Mouse (Mus musculus) heart, postnatal 10 days (tissue): ENCODE results near the gene Lrrc18. TPM values are rescaled to one million over a fixed set of nuclear protein-coding genes. Genes with fewer than 3 reads are reported as not detected.
A peak's percentile ranks its signal among the peaks of the same experiment; 100 is the strongest.

Experiments
- DNase-seq, 2 experiments: peaks; one replicate each; pipeline ENCODE4 v3.0.0; 2021
- intact Hi-C: fragments of 180-260 bp; cut with DNase I; formaldehyde crosslinking; loops from one replicate; pipeline ENCODE4 v1.15.1; 2025
- total RNA-seq, 2 experiments: library from RNA; stranded (reverse); gene quantifications; 2 replicates each; pipeline ENCODE4 v1.2.3; 2021

Lrrc18 gene
- total RNA-seq, 2 experiments from 2014 or later, result 0.35 to 0.45 TPM

- intact Hi-C loops, result no loop called here
- peak in 1 of 2 experiments; percentile 11 for DNase-seq
These were observed 45.6 kb downstream of the Lrrc18 start for GRCm38 (mm10) chr14:33036811-33037210.

GRCm38 (mm10) chr14:33045217-33045616 is 54.0 kb downstream of the Lrrc18 start:
- intact Hi-C loops, result no loop called here
- no peak for DNase-seq

DNA sequence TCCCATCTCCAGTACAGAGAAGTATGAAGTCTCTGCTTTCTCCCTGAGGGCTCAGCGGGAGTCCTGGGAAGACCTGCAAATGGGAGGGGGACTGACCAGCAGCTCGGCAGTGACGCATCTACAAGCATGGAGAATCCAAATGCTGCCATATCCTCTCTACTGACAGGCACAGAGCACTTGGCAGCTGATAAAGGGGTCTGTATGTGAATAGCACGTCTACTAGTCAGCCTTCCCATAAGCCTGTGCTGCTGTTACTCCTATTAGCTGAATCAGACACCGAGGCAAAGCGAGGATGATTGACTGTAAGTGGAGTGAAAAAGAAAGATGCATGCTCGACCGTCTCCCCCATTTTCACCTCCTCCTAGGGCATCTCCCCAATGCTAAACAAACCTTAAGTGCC is 62.3 kb downstream of the Lrrc18 start:
- intact Hi-C loops, result no loop called here
- DNase-seq, result no peak

DNA sequence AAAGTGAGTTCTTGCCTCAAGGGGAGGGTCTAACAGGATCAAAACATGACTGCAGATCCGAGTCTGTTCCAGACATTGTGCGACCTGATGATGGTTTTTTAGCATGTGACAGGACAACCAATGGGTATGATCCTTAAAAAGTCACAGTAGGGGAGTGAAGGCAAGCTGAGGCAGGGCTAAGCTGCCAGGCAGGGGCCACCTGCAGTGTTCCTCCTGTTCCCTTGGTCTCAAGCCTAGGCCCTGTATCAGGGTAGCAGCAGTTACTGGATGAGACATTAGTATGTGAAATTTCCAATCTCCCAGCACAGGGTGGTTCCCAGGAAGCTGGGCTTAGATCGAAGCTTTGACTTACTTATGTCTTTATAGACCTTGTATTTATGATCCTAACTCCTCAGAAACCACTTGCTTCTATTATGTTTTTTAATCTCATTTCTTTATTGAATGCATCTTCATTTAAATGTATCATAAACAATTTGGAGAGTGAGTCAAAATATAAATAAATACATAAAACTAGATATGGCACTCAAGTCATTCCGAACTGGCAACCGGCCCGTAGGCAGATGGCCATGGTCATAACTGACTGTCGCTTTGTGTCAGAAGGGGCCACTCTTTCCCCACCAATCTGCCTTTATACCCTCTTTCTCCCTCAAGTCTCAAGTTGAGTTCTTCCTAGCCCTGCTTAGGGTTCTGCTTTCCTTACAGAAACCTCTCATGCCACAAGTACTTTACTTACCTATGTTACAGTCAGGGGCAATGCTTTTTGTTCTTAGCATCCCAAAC is 67.9 kb downstream of the Lrrc18 start:
- intact Hi-C loops, result no loop called here
- no peak for DNase-seq

GRCm38 (mm10) chr14:33062996-33063395 is 71.8 kb downstream of the Lrrc18 start:
- intact Hi-C loops, result no loop called here
- no peak for DNase-seq

Other genes starting within 250 kb of the Lrrc18 start
- gene Tmem273, start 205.4 kb upstream of the Lrrc18 start, total RNA-seq, result under 1 TPM; 0.50 to 0.99 TPM
- not detected for gene Fam170b, start 157.4 kb upstream of the Lrrc18 start, total RNA-seq
- 10 to 100 TPM; 19.5 to 24.2 TPM for gene Vstm4, start 134.6 kb upstream of the Lrrc18 start, total RNA-seq
- gene Wdfy4, start 194.1 kb downstream of the Lrrc18 start, total RNA-seq, result 1 to 10 TPM; 1.5 to 2.1 TPM
- 1 to 10 TPM; 1.4 TPM for gene Arhgap22, start 222.6 kb downstream of the Lrrc18 start, total RNA-seq